Mouse (Mus musculus) spleen, embryonic (tissue): ENCODE results near the gene Dip2b.

ENCODE experiments used
- CTCF ChIA-PET: fragments of 350-600 bp; sonication (Branson Sonifier 250); formaldehyde crosslinking; loops from one replicate; lab custom pipeline; 2022; lab: Charles Lee

Gene Dip2b

DNA sequence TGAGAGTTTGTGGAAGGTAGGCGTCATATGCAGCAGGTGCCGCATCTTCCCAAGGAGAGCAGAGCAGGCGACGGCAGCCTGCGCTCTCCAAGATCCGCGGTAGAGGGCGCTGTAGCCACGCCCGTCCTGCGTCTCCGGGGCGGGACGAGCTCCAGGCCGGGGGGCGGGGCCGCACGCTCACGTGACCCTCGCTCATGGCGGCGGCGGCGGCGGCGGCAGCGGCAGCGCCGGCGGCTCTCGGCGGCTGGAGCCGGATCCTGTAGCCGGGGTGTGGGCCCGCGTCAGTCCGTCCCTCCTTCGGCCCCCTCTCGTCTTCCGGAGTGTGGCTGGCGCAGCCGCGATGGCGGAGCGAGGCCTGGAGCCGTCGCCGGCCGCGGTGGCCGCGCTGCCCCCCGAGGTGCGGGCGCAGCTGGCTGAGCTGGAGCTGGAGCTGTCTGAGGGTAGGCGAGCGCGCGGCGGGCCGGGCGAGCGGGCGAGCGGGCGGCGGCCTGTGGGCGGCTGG lies at the start of gene Dip2b:
Gene Dip2b, plus strand, starts transcription at position 195 of the 502 bp plus-strand sequence.
- CTCF ChIA-PET, result interaction anchor here (0.5 to 1.0 kb wide), 2 partner anchors 88 to 170 kb away, joined by 4 read pairs; no protein-coding TSS in a partner anchor

DNA sequence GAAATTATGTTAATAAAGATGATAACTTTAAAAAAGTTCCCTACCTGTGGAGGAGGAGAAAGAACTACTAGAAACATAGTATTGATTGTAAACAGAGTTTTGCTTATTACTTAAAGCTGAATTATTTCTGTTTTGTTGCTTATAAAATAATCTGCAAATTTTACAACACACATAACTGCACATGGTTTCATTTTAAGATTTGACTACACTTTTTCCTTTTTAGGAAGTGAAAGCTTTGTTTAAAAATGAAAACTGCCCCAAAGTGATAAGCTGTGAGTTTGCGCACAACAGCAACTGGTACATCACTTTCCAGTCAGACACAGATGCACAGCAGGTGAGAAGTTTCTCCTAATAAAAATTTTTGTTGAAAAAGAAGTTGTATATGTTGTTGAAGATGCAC lies 45.4 kb upstream of the Dip2b start:
- CTCF ChIA-PET, result interaction anchor here (1.4 kb wide), 1 partner anchor 16 kb away, joined by 3 read pairs; no protein-coding TSS in a partner anchor

DNA sequence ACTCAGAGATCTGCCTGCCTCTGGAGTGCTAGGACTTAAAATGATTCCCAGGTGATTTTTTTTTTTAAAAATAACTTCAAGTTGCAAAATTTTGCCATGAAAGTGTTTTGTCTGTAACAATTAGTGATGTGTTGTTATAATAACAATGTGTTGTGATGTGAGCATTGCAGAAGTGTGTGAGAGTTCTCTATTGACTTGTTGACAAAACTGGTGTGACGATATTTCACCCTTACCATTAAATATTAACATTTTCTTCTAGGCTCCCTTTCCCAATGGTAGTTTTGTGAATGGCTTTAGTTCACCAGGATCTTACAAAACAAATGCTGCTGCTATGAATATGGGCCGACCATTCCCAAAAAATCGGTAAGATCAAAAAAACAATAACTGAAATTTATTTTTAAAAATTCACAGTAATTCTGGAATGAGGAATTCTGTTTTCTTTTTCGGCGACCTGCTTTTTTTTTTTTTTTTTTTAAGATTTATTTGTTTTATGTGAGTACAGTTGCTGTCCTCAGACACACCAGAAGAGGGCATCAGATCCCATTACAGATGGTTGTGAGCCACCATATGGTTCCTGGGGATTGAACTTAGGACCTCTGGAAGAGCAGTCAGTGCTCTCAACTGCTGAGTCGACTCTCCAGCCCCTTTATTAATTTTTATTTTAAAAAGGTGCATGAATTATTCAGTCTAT lies 41.2 kb upstream of the Dip2b start:
- CTCF ChIA-PET, result no interaction called here

DNA sequence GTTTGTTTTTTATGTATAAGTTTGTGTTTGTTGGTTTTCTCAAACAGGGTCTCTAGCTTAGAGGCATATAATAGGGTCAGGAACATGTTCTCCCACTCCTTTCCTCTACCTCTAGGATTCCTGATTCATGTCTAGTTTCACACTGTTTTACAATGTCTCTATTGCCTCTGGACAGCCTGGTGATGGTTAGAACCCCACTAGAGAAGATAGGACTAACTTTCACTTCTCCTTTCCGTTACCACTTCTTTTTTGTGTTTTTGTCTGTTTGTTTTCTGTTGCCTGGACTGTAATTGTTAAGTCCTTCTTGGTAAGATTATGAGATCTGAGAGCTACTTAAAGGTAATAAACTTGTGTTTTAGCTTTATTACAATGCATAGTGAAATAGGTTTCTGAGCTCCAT lies 39.1 kb upstream of the Dip2b start:
- CTCF ChIA-PET, result no interaction called here

DNA sequence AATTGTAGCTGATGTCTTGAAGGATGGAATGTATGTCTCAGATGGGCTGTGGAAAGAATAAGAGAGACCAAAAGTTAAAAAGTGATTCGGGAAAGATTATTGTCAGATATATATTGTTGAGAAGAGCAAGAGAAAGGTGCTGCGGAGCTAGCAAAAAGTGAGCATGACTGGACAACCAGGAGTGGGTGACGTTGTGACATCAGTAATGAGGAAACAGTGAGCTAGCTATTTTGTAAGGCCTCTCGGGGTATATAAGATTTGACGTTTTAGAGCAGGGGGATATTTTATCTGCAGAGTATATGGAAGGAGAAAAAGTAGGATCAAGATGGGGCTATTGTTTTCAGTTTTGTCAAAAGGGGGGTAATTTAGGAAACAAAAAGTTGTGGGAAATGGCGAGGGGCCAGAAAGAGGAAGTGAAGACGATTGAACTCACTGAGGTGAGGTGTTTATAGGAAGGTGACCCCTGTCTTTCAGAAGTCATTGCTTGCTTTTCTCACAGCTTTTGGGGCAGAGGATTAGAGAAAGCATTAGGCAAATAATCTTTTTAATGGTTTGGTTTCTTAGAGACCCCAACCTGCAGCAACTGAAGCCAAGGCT lies 33.7 kb upstream of the Dip2b start:
- CTCF ChIA-PET, result no interaction called here

DNA sequence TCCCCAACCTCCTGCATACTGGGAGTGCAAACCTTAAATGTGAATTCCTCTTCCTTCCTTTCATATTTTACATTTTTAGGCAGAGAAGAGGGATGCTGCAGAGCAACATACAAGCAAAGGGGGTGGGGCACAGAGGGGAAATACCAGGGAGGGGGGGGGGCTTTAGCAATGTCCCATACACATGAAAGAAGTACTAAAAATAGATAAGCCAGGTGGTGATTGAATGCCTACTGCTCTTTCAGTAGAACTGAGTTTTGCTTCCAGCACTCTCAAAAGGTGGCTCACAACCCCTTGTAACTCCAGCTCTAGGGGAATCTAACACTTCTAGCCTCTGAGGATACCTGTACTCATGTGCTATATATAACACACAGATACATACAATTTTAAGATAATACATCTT lies 32.3 kb upstream of the Dip2b start:
- CTCF ChIA-PET, result interaction anchor here (0.6 kb wide), 1 partner anchor 1177 kb away, joined by 11 read pairs; no protein-coding TSS in a partner anchor

DNA sequence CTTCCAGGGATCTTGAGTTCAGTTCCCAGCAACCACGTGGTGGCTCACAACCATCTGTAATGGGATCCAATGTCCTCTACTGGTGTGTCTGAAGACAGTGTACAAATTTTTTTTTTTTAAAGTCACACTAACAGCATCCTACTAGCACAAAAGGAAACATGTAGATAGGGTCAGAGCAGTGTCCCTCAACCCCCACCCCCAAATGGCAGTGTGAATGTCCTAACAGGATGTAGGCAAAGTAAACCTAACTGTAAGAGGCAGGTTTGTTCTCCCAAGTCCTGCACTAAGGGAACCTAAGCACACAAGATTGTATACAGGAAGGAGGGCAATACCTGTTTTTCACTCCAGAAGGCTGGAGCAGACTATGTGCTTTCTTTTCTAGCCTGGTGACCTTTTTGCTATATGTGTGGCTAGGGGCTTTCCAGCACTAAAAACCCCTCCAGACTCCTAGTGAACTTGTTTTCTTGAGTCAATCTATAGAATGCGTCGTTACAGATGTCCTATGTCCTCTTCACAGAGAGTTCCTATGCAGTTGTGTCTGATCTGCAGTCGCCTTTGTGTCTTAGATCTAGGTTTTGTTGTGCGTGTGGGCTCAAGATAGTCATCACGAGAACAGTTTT lies 20.1 kb upstream of the Dip2b start:
- CTCF ChIA-PET, result no interaction called here

DNA sequence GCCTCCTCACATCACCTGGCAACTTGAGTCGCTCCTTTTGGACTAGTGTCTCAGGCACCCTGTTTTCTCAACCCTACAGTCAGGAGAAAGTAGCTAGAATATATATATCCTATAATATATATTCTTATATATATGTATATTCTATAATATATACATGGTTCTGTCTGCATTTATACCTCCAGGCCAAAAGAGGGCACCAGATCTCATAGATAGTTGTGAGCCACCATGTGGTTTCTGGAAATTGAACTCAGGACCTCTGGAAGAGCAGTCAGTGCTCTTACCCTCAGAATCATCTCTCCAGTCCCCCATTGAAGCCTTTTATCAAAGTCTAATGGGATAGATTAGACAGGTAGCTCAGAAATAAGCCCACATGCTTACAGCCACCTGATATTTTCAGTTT lies 17.3 kb upstream of the Dip2b start:
- CTCF ChIA-PET, result no interaction called here

DNA sequence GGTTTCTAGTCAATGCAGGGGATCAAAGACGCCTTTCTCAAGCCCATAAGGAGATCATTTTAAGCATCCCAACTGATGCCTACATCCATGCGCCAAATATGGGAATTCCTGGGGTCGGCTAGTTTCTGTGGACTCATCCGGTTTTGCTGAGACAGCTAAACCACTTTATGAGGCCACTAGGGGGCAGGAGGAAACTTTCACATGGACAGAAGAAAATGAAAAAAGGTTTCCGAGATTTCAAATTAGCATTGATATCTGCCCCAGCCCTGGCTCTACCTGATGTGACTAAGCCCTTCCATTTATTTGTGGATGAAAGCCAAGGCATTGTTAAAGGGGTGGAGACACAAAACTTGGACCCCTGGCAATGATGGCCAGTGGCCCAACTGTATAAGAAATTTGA lies 15.5 kb upstream of the Dip2b start:
- CTCF ChIA-PET, result no interaction called here

DNA sequence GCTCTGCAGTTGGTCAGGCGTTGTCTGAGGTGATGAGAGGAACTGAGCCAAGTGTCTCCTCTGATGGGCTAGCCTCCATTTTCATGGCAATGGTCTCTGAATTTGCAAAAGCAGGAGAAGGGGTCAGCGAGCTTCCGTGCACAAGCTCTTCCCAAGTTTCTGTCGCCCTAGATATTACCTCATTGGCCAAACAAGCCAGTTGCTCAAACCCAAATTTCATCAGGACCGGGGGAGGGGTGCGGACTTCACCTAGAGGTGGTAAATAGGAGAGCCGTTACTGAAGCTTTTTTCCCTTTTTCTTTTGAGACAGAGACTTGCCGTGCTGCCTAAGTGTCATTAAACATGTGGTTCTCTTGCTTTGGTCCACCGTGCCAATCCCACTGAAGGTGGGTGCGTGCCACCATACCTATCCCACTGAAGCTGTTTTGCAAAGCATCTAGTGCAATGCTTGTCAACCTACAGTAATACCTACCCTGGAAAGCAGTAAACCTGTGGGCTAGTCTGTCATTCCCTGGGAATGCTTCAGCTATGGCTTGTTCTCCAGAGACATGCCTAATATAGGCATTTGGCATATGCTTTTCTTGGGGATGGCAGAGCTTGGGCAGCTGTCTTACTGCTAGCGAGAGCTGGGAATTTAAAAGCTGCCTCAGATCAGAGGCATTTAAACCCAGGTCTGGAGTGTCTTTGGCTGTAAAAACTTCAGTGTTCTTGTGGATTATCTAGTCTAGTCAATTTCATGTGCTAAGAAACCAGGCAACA lies 13.2 kb upstream of the Dip2b start:
- CTCF ChIA-PET, result interaction anchor here (0.5 to 0.8 kb wide), 2 partner anchors 12 to 628 kb away, joined by 6 read pairs; no protein-coding TSS in a partner anchor

DNA sequence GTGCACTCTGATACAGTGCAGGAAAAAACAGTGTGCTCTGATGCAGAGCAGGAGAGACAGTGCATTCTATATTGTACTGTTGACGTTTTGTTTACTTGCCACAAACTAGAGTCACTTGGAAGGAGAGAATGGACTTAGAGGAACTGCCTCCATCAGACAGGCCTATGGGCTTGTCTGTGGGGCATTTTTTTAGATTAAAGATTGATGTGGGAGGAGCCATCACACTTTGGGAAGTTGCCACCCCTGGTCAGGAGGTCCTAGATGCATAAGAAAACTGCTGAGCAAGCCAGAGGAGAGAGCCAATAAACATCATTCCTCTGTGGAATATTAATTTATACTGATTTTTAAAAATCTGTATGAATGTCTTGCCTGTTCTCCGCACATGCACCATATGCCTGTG lies 10.3 kb upstream of the Dip2b start:
- CTCF ChIA-PET, result no interaction called here

DNA sequence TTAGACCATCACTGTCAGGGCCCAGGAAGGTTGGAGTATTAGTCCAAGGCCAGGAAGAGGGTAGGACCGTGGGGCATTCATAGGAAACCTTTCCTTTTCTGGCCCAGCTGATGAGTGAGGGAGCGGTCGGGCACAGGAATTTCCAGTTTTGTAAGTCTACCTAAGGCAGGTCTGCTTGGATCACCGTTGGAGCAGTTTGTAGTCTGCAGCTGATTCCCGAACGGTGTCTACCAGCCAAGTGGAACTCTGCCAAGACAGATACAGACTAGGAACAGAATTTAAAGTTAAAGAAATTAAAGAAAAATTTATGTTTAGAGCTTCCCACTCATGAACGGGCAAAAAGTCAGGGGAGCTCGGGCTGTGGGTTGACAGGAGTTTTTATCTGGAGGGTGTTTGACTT lies 9.0 kb upstream of the Dip2b start:
- CTCF ChIA-PET, result no interaction called here

DNA sequence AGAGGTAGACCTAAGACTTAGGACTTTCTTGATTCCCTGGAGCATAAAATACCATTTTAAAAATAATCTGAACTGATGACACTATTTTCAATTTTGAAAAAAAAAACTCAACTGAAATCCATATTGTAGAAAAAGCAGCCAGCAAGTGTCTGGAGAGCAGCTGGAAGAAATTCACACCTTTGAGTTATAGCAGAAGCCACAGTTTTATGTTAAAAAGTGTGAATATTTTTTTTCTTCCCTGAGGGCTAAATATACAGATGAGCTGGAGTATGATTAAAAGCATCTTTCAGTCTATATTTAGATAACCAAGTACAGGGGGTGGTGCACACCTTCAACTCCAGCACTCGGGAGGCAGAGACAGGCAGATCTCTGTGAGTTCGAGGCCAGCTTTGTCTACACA lies 8.6 kb upstream of the Dip2b start:
- CTCF ChIA-PET, result interaction anchor here (0.7 kb wide), 1 partner anchor 585 kb away, joined by 3 read pairs; no protein-coding TSS in a partner anchor

DNA sequence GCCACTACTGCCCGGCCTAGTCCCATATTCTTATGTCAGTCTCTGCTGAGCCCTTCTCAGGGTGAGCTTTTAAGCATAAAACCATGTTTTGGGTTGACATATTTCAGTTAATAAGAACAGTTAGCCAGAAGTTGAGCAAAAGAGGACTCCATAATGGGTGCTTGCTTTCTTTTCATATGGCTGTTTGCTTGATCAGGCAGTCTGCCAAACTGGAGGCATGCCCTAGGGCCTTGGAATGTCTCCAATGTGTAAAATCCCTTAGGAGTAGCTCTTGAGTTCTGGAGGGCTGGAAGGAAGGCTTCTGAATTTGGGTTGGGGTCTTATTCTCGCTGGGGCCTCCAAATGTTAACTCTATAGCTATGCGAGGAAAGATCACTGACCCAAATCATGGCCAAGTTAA lies 5.9 kb upstream of the Dip2b start:
- CTCF ChIA-PET, result interaction anchor here (0.6 kb wide), 1 partner anchor 713 kb away, joined by 4 read pairs; no protein-coding TSS in a partner anchor

DNA sequence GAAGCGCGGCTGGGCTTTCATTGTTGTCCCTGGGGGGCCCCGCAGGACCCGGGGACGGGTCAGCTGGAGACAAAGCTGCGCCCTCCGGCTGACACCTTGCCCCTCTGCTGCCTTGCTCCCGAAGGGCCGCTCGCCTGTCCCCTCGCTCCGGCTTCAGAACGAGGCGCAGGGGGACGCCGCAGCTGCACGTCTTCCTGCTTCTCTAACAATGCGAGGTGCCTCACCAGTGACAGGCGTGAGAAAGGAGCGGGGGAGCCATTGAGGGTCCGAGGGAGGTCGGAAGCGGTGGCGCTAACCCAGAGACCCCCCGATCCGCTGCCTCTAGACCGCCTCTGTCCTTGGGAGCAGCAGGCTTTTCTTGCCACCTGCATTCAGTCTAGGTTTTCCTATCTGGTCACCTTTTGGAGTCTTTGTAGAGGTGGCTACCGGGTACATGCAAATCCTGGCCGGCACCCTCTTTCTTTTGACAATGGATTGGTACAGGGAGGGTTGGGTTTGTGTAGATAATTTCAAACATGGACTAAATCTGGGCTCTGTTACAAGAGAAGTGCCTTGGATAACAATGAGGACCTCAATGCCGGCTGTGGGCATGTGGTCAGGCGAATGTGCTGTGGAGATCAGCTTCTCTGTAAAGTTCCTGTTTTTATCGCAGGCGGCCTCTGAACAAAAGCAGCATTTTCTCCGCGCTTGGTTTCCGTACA lies 687 bp downstream of the Dip2b start:
- CTCF ChIA-PET, result interaction anchor here (0.5 to 1.0 kb wide), 2 partner anchors 88 to 170 kb away, joined by 4 read pairs; no protein-coding TSS in a partner anchor

DNA sequence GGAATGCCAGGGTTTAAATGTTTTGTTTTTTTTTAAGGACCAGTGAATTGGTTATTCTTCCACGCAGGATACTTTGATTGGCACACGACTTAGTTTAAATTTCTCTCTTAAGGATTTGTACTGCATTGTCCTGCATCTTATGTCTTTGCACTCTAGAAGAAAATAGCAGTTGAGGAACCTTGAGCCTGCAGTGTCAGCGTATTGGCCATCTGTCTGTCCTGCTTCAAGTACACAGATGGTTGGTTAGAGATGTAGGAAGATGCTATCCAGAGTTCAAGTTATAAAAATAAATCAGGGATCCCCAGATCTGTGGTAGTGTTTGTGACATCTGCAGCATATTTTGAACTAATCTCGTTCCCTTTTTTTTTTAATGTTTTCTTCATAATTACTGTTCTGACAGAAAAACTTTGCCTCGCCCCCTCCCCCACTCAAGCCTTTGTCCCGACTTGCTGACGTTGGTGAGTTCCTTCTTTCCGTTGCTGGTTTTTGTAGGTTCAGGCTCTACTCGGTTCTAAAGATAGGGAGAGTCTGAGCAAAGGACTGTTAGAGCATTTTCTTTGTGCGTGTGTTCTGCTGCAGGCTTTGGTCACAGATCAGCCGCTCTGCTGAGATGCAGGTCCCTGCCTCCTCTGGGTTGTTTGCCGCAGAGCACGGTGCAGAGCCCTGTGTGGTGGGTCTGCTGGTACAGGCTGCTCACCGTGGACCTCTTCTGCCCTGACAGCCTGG lies 2.2 kb downstream of the Dip2b start:
- CTCF ChIA-PET, result interaction anchor here (0.6 to 1.5 kb wide), 2 partner anchors 19 to 98 kb away, joined by 4 to 6 read pairs; no protein-coding TSS in a partner anchor

DNA sequence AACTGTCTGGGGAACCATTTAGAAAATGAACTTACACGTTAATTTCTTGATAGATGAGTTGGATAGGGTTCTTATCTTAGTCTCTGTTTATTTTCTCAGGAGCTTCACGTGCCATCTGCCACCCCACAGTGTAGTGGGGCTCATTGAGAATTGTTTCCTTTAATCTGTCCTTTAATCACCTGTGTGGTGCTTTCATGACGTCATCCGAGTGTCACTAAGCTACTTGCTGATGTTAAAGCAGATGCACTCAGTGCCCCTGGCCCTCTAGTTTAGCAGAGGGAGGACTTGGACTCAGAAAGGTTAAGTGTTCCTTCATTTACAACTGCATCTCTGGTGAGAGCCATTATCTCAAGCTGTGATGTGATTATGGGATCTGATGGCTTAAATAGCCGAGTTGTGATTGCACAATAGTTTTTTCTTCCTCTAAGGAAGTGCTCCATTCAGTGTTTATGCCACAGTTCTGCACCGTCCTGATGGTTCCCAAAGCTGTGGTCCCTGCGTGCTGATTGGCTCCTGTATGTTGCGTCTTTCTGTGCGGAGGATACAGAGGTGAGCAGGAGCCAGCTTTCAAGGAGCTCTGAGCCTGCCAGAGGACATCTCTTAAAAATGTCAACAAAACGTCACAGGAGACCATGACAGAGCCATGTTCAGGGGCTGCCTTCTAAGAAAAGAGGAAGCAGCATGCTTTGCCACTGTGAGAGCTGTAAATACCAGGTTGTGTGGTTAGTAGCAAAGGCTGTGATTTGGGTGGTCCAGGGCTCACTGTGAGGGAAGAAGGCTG lies 3.0 kb downstream of the Dip2b start:
- CTCF ChIA-PET, result interaction anchor here (0.6 to 1.5 kb wide), 2 partner anchors 18 to 97 kb away, joined by 4 to 6 read pairs; no protein-coding TSS in a partner anchor

DNA sequence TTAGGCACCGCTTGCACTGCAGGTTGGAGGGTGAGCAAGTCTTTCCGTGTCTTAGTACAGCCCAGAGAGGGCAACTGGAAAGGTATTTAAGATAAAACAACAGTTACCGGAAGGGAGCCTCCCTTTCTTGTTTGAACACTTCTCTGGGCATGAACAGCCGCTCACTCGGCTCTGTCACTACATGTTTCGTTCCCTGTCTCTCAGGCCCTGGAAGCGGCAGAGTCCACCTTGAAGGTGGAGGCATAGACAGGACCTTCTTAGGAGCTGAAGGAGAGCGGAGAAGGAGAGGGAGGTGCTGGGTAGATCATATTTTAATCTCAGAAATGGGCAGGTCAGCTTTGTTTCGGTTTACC lies 3.6 kb downstream of the Dip2b start:
- CTCF ChIA-PET, result interaction anchor here (1.5 kb wide), 1 partner anchor 18 kb away, joined by 6 read pairs; no protein-coding TSS in a partner anchor

DNA sequence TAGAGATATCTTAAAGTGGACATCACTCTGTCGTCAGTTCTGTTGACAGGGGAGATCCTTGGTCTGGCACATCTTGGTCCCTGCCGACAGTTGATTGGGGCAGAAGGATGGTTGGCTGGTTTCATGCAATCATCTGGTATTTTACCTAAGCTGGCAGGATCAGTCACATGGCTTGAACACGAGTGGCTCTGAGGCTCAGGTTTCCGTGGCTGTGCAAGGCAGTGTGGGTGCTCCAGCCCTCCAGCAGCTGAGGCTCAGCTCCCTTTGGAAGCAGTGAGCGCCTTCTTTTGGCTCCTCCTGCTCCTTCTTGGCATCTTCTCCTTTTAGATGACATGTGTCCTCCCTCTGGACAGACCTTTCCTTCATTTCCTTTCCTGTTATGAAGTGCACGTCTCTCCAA lies 7.1 kb downstream of the Dip2b start:
- CTCF ChIA-PET, result no interaction called here
